Mouse (Mus musculus) limb, embryonic 14.5 days (tissue): ENCODE measurements around the gene Cfap61. TPM values are rescaled to one million over a fixed set of nuclear protein-coding genes. Genes with fewer than 3 reads are reported as not detected.

Source experiments
- ATAC-seq: fragments of 200-750 bp; cut with Nextera tagmentation; 2 replicates; pipeline ENCODE4 v1.8.0; 2017; ENCODE audit warnings: low read depth, moderate number of reproducible peaks, moderate TSS enrichment; ENCODE audit not compliant: low FRiP score
- DNase-seq: peaks from one replicate; pipeline ENCODE4 v3.0.0-alpha.2; 2015; ENCODE audit warnings: low spot score
- H3K27ac ChIP-seq: fragments of 300-500 bp; sonication (generic); replicated peaks from 2 replicates; pipeline ENCODE4 v1.5.1; 2014; ENCODE audit warnings: low read depth, mild to moderate bottlenecking, low read length, moderate library complexity, mixed read lengths
- H3K27me3 ChIP-seq: fragments of 300-500 bp; sonication (generic); 2 replicates; pipeline ENCODE4 v1.6.1; 2014; ENCODE audit warnings: low read length, mixed read lengths; ENCODE audit not compliant: control insufficient read depth, insufficient read depth
- H3K36me3 ChIP-seq: fragments of 300-500 bp; sonication (generic); 2 replicates; pipeline ENCODE4 v1.6.1; 2014; ENCODE audit warnings: mild to moderate bottlenecking, low read length, moderate library complexity, mixed read lengths; ENCODE audit not compliant: control insufficient read depth, insufficient read depth
- H3K4me1 ChIP-seq: fragments of 300-500 bp; sonication (generic); 2 replicates; pipeline ENCODE4 v1.6.1; 2014; ENCODE audit warnings: antibody characterized with exemption, low read length, mixed read lengths; ENCODE audit not compliant: control insufficient read depth, insufficient read depth
- H3K4me2 ChIP-seq: fragments of 300-500 bp; sonication (generic); replicated peaks from 2 replicates; pipeline ENCODE4 v1.6.1; 2014; ENCODE audit warnings: low read depth, mild to moderate bottlenecking, low read length, moderate library complexity; ENCODE audit not compliant: severe bottlenecking
- H3K4me3 ChIP-seq: fragments of 300-500 bp; sonication (generic); replicated peaks from 2 replicates; pipeline ENCODE4 v1.5.1; 2014; ENCODE audit warnings: low read length
- H3K9ac ChIP-seq: fragments of 300-500 bp; sonication (generic); 2 replicates; pipeline ENCODE4 v1.6.1; 2014; ENCODE audit warnings: mild to moderate bottlenecking, low read depth, low read length, moderate library complexity; ENCODE audit not compliant: severe bottlenecking
- H3K9me3 ChIP-seq: fragments of 300-500 bp; sonication (generic); 2 replicates; pipeline ENCODE4 v1.6.1; 2016; ENCODE audit warnings: low read length; ENCODE audit not compliant: control insufficient read depth
- POLR2A ChIP-seq: fragments of 200-500 bp; IDR thresholded peaks from 2 replicates; pipeline ENCODE4 v1.8.0; 2012; ENCODE audit warnings: inconsistent platforms, mild to moderate bottlenecking, moderate library complexity, borderline replicate concordance; ENCODE audit not compliant: insufficient read depth, insufficient read length; ENCODE audit errors: extremely low read depth
- WGBS: fragments of 180-500 bp; shearing (Covaris S2); extraction: QIAGEN DNeasy Blood & Tissue Kit; methylation state at CpG from one replicate; pipeline ENCODE4 v1.1.7; 2014; 5-methylcytosine and 5-hydroxymethylcytosine counted together
- polyA plus RNA-seq, 2 experiments: library from polyadenylated mRNA; depleted of rRNA in 1 of 2; stranded (reverse) in 1 of 2; unstranded in 1 of 2; fragments of >200 nt; fragmentation: Nextera tagmentation in 1 of 2; extraction: Ambion mirVana in 1 of 2; gene quantifications; 2 replicates each; pipeline versions ENCODE4 v1.2.1 to v1.2.3; 2012 to 2014

The Cfap61 gene
- polyA plus RNA-seq, 2 experiments = 0.15 TPM; not detected in 1

DNA sequence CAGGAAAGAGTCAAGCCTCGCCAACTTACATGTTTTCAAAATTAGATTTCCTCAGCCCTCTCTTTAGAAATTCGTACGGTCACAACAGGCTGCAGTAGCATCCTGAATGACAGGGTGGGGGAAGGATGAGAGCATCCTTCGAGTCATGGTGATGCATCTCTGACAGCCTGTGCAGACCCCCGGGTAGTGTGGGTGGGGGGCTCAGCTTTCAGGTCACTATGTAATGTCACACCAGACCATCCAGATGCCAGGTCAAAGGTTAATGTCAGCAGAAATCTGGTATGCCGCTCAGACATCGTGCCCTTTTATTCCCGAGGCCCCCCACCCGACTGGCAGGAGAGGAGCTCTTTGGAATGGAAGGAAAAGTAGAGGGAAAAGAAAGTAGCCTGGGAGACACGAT is 15.7 kb downstream of the Cfap61 start:
- no peaks in the 10 kb centered on the region for H3K9me3 ChIP-seq
- no peak overlapping the region for H3K9ac ChIP-seq
- H3K4me1 ChIP-seq = no peaks in the 10 kb centered on the region
- ATAC-seq (no peak), DNase-seq (no peak)
- no peak for TF ChIP-seq POLR2A
- no peak overlapping the region for H3K4me3 ChIP-seq
- 14% methylated on average over 10 of the region's 10 CpGs for WGBS
- H3K27ac ChIP-seq = no peak overlapping the region
- H3K27me3 ChIP-seq = no peaks in the 10 kb centered on the region
- H3K4me2 ChIP-seq = no peak overlapping the region
- H3K36me3 ChIP-seq = no peaks in the 10 kb centered on the region

DNA sequence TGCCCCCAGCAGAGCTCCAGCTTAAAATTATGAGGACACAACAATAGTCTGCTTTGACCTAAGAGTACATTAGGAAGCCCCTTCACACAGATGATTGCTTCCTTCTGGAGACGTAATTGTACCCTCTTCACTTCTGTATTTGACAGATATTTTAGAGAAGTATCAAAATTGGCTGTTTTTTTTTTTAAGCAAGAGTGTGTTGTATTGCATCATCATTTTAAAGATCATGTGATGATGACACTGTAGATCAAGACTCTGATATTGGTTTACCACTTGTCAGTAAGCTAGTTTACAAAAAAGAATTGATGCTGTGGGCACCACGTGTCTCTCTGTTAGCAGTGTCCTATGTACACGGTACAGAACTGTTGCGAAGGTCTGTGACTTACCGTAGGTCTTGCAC is 18.1 kb downstream of the Cfap61 start:
- Histone ChIP-seq H3K4me2 (no peak overlapping the region), H3K9me3 (no peaks in the 10 kb centered on the region), H3K4me3 (no peak overlapping the region), H3K4me1 (no peaks in the 10 kb centered on the region), H3K36me3 (no peaks in the 10 kb centered on the region), H3K27me3 (no peaks in the 10 kb centered on the region), H3K27ac (no peak overlapping the region), H3K9ac (no peak overlapping the region)
- ATAC-seq = no peak
- 75% methylated on average over 5 of the region's 5 CpGs for WGBS
- no peak for DNase-seq
- no peak for TF ChIP-seq POLR2A

DNA sequence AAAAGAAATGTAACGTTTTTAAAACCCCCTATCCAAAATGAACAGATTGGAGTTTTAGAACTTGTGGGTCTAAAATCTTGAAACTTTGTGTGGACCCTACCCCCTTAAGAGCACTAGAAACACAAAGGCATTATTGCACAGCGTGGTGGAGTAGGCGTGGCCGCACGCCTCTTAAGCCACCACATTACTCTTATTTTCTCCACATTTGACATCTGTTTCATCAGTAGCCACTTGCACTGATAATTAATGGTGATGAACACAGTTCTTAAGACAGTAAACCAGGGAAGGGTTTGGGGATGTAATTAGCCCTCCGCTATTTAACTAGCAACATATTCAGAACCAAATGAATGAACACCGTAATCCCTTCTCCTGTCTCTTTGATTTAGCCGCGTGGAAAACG is 21.3 kb downstream of the Cfap61 start:
- ATAC-seq (no peak), DNase-seq (no peak)
- WGBS = 69% methylated on average over 10 of the region's 10 CpGs
- Histone ChIP-seq H3K36me3 (no peaks in the 10 kb centered on the region), H3K27me3 (no peaks in the 10 kb centered on the region), H3K4me3 (no peak overlapping the region), H3K4me2 (no peak overlapping the region), H3K27ac (no peak overlapping the region), H3K9me3 (no peaks in the 10 kb centered on the region), H3K9ac (no peak overlapping the region), H3K4me1 (no peaks in the 10 kb centered on the region)
- no peak for TF ChIP-seq POLR2A

DNA sequence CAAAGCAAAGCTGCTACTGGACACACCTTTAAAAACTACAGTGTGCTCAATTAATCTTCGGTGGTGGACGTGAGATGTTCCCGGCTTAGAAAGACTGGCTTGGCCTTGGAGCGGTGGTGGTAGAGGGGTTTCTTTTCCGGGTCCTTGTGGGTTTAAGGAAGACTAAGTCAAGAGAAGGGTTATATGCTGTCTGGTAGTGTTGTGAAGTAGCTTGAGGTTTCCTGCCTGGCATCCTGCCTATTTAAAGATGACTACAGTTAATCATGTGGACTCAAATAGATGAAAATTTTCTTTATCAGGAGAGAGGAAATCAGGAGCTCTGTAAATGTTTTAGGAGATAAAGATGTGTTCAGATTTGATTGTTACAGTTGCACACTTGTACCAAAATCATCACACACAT is 21.7 kb downstream of the Cfap61 start:
- H3K9ac ChIP-seq = no peak overlapping the region
- H3K4me2 ChIP-seq = no peak overlapping the region
- TF ChIP-seq POLR2A = no peak
- H3K27ac ChIP-seq = no peak overlapping the region
- no peak for ATAC-seq
- no peaks in the 10 kb centered on the region for H3K9me3 ChIP-seq
- H3K27me3 ChIP-seq = no peaks in the 10 kb centered on the region
- no peaks in the 10 kb centered on the region for H3K36me3 ChIP-seq
- no peak overlapping the region for H3K4me3 ChIP-seq
- no peaks in the 10 kb centered on the region for H3K4me1 ChIP-seq
- 62% methylated on average over 5 of the region's 5 CpGs for WGBS
- no peak for DNase-seq

DNA sequence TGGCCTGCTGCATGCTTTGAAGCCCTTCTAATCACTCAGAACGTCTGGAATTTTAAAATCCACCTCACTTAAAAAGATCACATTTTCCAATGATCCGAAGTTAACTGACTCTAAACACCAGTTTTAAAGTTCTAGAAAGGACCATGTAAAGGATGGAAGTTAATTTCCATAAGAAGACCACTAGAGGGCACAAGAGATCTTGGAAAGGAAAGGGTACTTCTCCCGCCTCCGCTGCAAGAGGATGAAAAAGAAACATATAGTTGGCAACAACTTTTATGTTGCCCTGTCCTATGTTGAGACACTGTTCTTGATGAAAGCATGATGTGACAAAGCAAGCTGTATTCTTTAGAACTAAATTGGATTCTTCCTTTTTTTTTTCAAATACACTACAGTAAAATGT is 22.9 kb downstream of the Cfap61 start:
- Histone ChIP-seq H3K27me3 (no peaks in the 10 kb centered on the region), H3K9ac (no peak overlapping the region), H3K4me2 (no peak overlapping the region), H3K9me3 (no peaks in the 10 kb centered on the region), H3K36me3 (no peaks in the 10 kb centered on the region), H3K4me3 (no peak overlapping the region), H3K4me1 (no peaks in the 10 kb centered on the region), H3K27ac (no peak overlapping the region)
- no peak for TF ChIP-seq POLR2A
- WGBS = 6% methylated on average over 4 of the region's 4 CpGs
- ATAC-seq (peak; percentile 65; the same call in 1 of the 2 replicates), DNase-seq (peak; percentile 82)

DNA sequence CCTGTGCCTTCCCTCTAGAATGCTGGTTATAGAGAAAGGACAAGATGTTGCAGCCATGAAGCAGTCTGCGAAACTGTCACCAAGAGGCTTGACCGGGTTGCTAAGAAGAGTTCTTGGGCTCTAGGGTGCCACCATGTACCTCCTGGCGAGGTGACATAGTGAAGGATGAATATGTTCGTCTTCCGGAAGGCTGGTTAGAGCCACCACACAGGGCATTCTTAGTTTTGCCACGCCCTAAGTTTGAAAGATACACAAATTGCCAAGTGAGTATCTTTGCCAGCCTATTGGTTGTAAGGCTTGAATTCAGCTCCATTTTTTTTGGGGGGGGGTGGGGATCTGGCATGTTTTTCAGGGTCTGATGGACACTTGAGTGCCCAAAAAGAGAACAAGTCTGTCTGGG is 23.5 kb downstream of the Cfap61 start:
- H3K9ac ChIP-seq = no peak overlapping the region
- H3K27me3 ChIP-seq = no peaks in the 10 kb centered on the region
- no peaks in the 10 kb centered on the region for H3K4me1 ChIP-seq
- H3K4me2 ChIP-seq = no peak overlapping the region
- no peaks in the 10 kb centered on the region for H3K36me3 ChIP-seq
- H3K9me3 ChIP-seq = no peaks in the 10 kb centered on the region
- ATAC-seq = no peak
- no peak for TF ChIP-seq POLR2A
- DNase-seq = no peak
- WGBS = 79% methylated on average over 6 of the region's 6 CpGs
- H3K4me3 ChIP-seq = no peak overlapping the region
- H3K27ac ChIP-seq = no peak overlapping the region
